Mouse (Mus musculus): ENCODE measurements at regions not wholly inside any gene's neighbourhood (a gene's known extent, or its start where the extent isn't known, plus 50 kb on each side); places are given as distances from the start of the nearest gene placed in this dataset.

DNA sequence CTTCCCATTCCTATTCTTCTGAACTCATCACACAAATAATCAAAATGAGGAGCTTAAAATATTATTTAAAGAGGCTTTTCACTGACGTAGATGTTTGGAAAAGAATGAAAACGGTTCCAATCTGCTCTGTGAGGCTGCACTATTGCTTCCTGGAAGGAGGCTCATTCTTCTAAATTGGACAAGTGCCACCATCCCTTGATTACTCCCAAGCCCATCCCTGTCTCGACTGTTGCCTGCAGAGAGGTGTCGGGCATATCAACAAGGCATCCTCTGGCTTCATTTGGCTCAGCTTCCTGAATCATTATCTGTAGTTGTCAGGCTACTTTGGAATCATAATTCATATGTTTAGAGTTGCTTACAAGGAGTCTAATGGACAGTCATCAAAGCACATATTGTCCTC lies 425.3 kb downstream of the Irx1 start:
- no peak for TF ChIP-seq CTCF (IDR thresholded peaks at IDR 0.05)
- no peak for TF ChIP-seq POLR2A (IDR thresholded peaks at IDR 0.05; ENCODE audit: insufficient read depth, low read depth, low read length)

All from heart, adult 2 months (tissue).